Mouse (Mus musculus): ENCODE data around the gene Lmntd2. TPM values are rescaled to one million over a fixed set of nuclear protein-coding genes. Genes with fewer than 3 reads are reported as not detected.

The Lmntd2 gene
- polyA plus RNA-seq, 2 experiments: 0.95 to 6.6 TPM

DNA sequence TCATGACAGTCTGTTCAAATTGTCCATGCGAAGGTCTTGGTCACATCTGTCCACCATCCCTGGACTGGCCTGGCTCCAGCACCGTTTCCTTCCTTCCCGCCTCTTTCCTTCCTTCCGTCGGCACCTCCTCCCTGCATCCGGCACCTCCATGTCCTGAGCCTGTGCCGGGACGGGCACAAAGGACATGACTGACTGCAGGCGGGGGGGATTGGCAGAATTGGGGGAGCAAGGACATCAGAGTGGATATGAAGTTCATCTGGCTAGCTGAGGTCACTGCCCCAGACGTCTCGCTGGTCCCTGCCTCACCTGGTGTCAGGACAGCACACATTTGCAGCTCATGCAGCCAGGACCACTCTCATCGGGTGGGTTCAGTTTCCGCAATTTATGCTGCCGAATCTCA, 22.8 kb downstream of the Lmntd2 start:
- Histone ChIP-seq H3K4me2 (replicated peaks; ENCODE audit: low read depth, low read length, severe bottlenecking) (no peak overlapping the region), H3K36me3 (ENCODE audit: control insufficient read depth, insufficient read depth, low read length) (peaks cover 35% of the 10 kb centered on the region), H3K4me3 (replicated peaks; ENCODE audit: low read length) (no peak overlapping the region), H3K4me1 (ENCODE audit: control insufficient read depth, insufficient read depth, low read length) (peaks cover 13% of the 10 kb centered on the region), H3K27me3 (ENCODE audit: control insufficient read depth, insufficient read depth, low read length) (no peaks in the 10 kb centered on the region), H3K9ac (ENCODE audit: low read depth, low read length, severe bottlenecking) (no peak overlapping the region), H3K27ac (replicated peaks; ENCODE audit: low read depth, low read length) (no peak overlapping the region), H3K9me3 (ENCODE audit: control insufficient read depth, low read length) (no peaks in the 10 kb centered on the region)
- WGBS: 88% methylated on average over 14 of the region's 14 CpGs
- no peak for TF ChIP-seq POLR2A (IDR thresholded peaks at IDR 0.05; ENCODE audit: borderline replicate concordance, extremely low read depth, insufficient read depth, insufficient read length)
- ATAC-seq (ENCODE audit: low FRiP score, low read depth) (no peak), DNase-seq (ENCODE audit: low spot score) (no peak)

DNA sequence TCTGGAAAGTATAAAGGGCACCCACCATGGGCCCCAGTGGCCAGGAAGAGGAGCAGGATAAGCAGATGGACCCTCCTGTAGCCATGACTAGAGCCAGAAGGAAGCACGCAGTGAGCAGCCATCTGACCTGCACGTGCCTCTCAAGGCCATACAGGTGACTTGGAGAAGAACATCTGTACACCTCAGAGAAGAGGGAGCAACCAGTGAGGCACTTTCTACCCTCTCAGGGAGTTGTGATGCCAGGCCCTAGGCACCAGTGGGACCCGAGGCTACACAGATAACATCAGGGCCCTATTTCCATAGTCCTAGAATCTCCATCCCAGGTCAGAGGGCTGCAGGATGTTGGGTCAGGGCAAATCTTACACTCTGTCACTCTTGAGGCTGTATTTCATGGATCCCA, 23.7 kb downstream of the Lmntd2 start:
- no peak for ATAC-seq (ENCODE audit: low FRiP score, low read depth)
- 93% methylated on average over 3 of the region's 3 CpGs for WGBS
- H3K27ac ChIP-seq (replicated peaks; ENCODE audit: low read depth, low read length): no peak overlapping the region
- H3K4me2 ChIP-seq (replicated peaks; ENCODE audit: low read depth, low read length, severe bottlenecking): no peak overlapping the region
- no peaks in the 10 kb centered on the region for H3K9me3 ChIP-seq (ENCODE audit: control insufficient read depth, low read length)
- DNase-seq (ENCODE audit: low spot score): no peak
- peaks cover 11% of the 10 kb centered on the region for H3K4me1 ChIP-seq (ENCODE audit: control insufficient read depth, insufficient read depth, low read length)
- TF ChIP-seq POLR2A (IDR thresholded peaks at IDR 0.05; ENCODE audit: borderline replicate concordance, extremely low read depth, insufficient read depth, insufficient read length): no peak
- H3K36me3 ChIP-seq (ENCODE audit: control insufficient read depth, insufficient read depth, low read length): peaks cover 35% of the 10 kb centered on the region
- H3K27me3 ChIP-seq (ENCODE audit: control insufficient read depth, insufficient read depth, low read length): no peaks in the 10 kb centered on the region
- no peak overlapping the region for H3K4me3 ChIP-seq (replicated peaks; ENCODE audit: low read length)
- H3K9ac ChIP-seq (ENCODE audit: low read depth, low read length, severe bottlenecking): no peak overlapping the region

DNA sequence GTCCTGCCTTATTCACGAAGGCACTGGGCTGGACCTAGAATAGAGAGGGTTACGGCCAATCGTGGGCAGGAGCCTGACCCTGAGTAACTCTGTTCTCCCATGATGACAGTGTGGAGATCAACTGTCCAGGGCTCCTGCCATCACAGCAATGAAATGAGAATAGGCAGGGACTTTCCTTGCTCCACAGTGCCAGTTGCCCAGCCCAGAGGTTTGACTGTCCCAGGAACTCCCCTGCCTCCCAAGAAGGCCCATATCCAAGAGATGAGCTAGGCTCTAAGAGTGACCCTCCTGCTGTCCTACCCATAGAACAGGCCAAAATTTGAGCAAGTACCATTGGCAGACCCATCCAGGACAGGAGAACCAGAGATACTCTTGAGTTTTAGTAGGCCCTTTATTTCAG, 25.1 kb downstream of the Lmntd2 start:
- Histone ChIP-seq H3K4me2 (replicated peaks; ENCODE audit: low read depth, low read length, severe bottlenecking) (no peak overlapping the region), H3K36me3 (ENCODE audit: control insufficient read depth, insufficient read depth, low read length) (peaks cover 35% of the 10 kb centered on the region), H3K27ac (replicated peaks; ENCODE audit: low read depth, low read length) (no peak overlapping the region), H3K27me3 (ENCODE audit: control insufficient read depth, insufficient read depth, low read length) (no peaks in the 10 kb centered on the region), H3K4me3 (replicated peaks; ENCODE audit: low read length) (no peak overlapping the region), H3K4me1 (ENCODE audit: control insufficient read depth, insufficient read depth, low read length) (peaks cover 9% of the 10 kb centered on the region), H3K9me3 (ENCODE audit: control insufficient read depth, low read length) (no peaks in the 10 kb centered on the region), H3K9ac (ENCODE audit: low read depth, low read length, severe bottlenecking) (no peak overlapping the region)
- no peak for TF ChIP-seq POLR2A (IDR thresholded peaks at IDR 0.05; ENCODE audit: borderline replicate concordance, extremely low read depth, insufficient read depth, insufficient read length)
- no peak for ATAC-seq (ENCODE audit: low FRiP score, low read depth)
- DNase-seq (ENCODE audit: low spot score): no peak
- 88% methylated on average over 3 of the region's 3 CpGs for WGBS

DNA sequence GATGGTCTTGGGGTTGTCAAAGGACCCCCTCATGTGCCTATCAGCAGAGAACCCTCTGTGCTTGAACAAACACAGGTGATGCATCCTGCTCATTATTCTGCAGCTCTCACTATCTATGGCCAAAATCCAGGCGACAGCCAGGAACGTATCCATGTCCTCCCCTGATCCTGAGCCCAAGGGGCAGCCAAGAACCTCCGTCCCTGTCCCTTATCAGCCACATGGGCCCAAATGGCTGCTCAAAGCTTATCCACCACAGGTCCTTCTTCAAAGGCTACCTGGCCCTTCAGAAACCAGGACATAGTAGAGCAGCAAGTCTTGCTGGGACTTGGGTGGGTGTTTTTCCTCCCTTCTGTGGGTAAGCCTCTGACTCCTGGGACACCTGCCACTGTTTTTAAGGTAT, 25.7 kb downstream of the Lmntd2 start:
- no peak overlapping the region for H3K9ac ChIP-seq (ENCODE audit: low read depth, low read length, severe bottlenecking)
- H3K27ac ChIP-seq (replicated peaks; ENCODE audit: low read depth, low read length): no peak overlapping the region
- 91% methylated on average over 3 of the region's 3 CpGs for WGBS
- DNase-seq (ENCODE audit: low spot score) (no peak), ATAC-seq (ENCODE audit: low FRiP score, low read depth) (no peak)
- H3K9me3 ChIP-seq (ENCODE audit: control insufficient read depth, low read length): no peaks in the 10 kb centered on the region
- no peaks in the 10 kb centered on the region for H3K27me3 ChIP-seq (ENCODE audit: control insufficient read depth, insufficient read depth, low read length)
- TF ChIP-seq POLR2A (IDR thresholded peaks at IDR 0.05; ENCODE audit: borderline replicate concordance, extremely low read depth, insufficient read depth, insufficient read length): no peak
- H3K36me3 ChIP-seq (ENCODE audit: control insufficient read depth, insufficient read depth, low read length): peaks cover 35% of the 10 kb centered on the region
- peaks cover 9% of the 10 kb centered on the region for H3K4me1 ChIP-seq (ENCODE audit: control insufficient read depth, insufficient read depth, low read length)
- no peak overlapping the region for H3K4me2 ChIP-seq (replicated peaks; ENCODE audit: low read depth, low read length, severe bottlenecking)
- no peak overlapping the region for H3K4me3 ChIP-seq (replicated peaks; ENCODE audit: low read length)

DNA sequence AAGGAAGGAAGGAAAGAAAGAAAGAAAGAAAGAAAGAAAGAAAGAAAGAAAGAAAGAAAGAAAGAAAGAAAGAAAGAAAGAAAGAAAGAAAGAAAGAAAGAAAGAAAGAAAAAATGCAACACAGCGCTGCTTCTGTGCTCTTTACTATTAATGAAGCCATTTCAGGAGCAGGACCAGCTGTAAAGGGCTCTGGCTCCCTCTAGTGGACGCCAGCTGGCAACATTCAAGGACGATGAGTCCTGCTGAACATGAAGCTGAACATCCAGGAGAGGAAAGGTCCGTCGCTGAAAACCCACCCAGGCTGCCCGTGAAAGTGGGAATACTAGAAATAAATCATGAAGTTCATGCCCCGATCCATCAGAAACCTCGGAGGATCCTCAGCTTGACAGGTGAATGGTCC, 37.7 kb downstream of the Lmntd2 start:
- no peak overlapping the region for H3K4me2 ChIP-seq (replicated peaks; ENCODE audit: low read depth, low read length, severe bottlenecking)

DNA sequence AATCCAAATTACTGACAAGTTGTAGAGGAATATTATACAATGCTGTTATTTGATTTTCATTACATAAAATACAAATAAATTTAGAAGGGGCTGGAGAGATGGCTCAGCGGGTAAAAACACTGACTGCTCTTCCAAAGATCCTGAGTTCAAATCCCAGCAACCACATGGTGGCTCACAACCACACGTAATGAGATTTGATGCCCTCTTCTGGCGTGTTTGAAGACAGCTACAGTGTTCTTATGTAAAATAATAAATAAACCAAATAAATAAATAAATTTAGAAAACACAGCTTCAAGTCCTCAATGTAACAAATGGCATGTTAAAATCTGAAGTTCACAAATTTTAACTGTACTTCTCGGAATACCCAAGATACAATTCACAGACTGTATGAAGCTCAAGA, 38.8 kb downstream of the Lmntd2 start:
- Histone ChIP-seq H3K27ac (replicated peaks; ENCODE audit: low read depth, low read length) (no peak overlapping the region), H3K4me1 (ENCODE audit: control insufficient read depth, insufficient read depth, low read length) (peaks cover 6% of the 10 kb centered on the region; the same call in 1 of the 2 replicates), H3K4me2 (replicated peaks; ENCODE audit: low read depth, low read length, severe bottlenecking) (no peak overlapping the region), H3K27me3 (ENCODE audit: control insufficient read depth, insufficient read depth, low read length) (no peaks in the 10 kb centered on the region; the same call in 1 of the 2 replicates), H3K9me3 (ENCODE audit: control insufficient read depth, low read length) (no peaks in the 10 kb centered on the region), H3K4me3 (replicated peaks; ENCODE audit: low read length) (no peak overlapping the region), H3K36me3 (ENCODE audit: control insufficient read depth, insufficient read depth, low read length) (no peaks in the 10 kb centered on the region), H3K9ac (ENCODE audit: low read depth, low read length, severe bottlenecking) (no peak overlapping the region)
- ATAC-seq (ENCODE audit: low FRiP score, low read depth) (no peak), DNase-seq (ENCODE audit: low spot score) (no peak)
- WGBS: 91% methylated on average over 4 of the region's 4 CpGs
- no peak for TF ChIP-seq POLR2A (IDR thresholded peaks at IDR 0.05; ENCODE audit: borderline replicate concordance, extremely low read depth, insufficient read depth, insufficient read length)

More for the DNA sequence above, 37.7 kb downstream of the Lmntd2 start:
- no peaks in the 10 kb centered on the region for H3K36me3 ChIP-seq (ENCODE audit: control insufficient read depth, insufficient read depth, low read length)
- WGBS: 1% methylated on average over 8 of the region's 8 CpGs
- ATAC-seq (ENCODE audit: low FRiP score, low read depth): no peak
- peak; percentile 90 for DNase-seq (ENCODE audit: low spot score)
- H3K9ac ChIP-seq (ENCODE audit: low read depth, low read length, severe bottlenecking): no peak overlapping the region
- TF ChIP-seq POLR2A (IDR thresholded peaks at IDR 0.05; ENCODE audit: borderline replicate concordance, extremely low read depth, insufficient read depth, insufficient read length): no peak
- H3K27ac ChIP-seq (replicated peaks; ENCODE audit: low read depth, low read length): no peak overlapping the region
- H3K27me3 ChIP-seq (ENCODE audit: control insufficient read depth, insufficient read depth, low read length): no peaks in the 10 kb centered on the region; the same call in 1 of the 2 replicates
- H3K4me1 ChIP-seq (ENCODE audit: control insufficient read depth, insufficient read depth, low read length): peaks cover 6% of the 10 kb centered on the region; the same call in 1 of the 2 replicates
- H3K4me3 ChIP-seq (replicated peaks; ENCODE audit: low read length): no peak overlapping the region
- H3K9me3 ChIP-seq (ENCODE audit: control insufficient read depth, low read length): no peaks in the 10 kb centered on the region

Data from limb, embryonic 14.5 days (tissue).